Mouse (Mus musculus): Measurements from ENCODE around the gene Tmem92.
A peak's percentile ranks its signal among the peaks of the same experiment; 100 is the strongest.
"Not testable (repeated sequence)": the region's sequence is repeated elsewhere in the genome, so short reads cannot be mapped to it uniquely, and the experiment has no call there.

Tmem92 gene

GRCm38 (mm10) chr11:94782603-94783002 is at the start of gene Tmem92:
TSS of gene Tmem92 (minus strand) at chr11:94782703.
- DNase-seq (ENCODE audit: low read depth, low spot score) = no peak

GRCm38 (mm10) chr11:94828966-94829365 is 46.5 kb upstream of the Tmem92 start:
- no peak for DNase-seq (ENCODE audit: low read depth, low spot score)

- DNase-seq (ENCODE audit: low read depth, low spot score) = not testable (repeated sequence)
Observed at GRCm38 (mm10) chr11:94819427-94819826, 36.9 kb upstream of the Tmem92 start.

- DNase-seq (ENCODE audit: low read depth, low spot score) = not testable (repeated sequence)
Observed at GRCm38 (mm10) chr11:94818946-94819345, 36.4 kb upstream of the Tmem92 start.

GRCm38 (mm10) chr11:94811537-94811936 is 29.0 kb upstream of the Tmem92 start:
- not testable (repeated sequence) for DNase-seq (ENCODE audit: low read depth, low spot score)

- DNase-seq (ENCODE audit: low read depth, low spot score) = no peak
Observed at GRCm38 (mm10) chr11:94791700-94792099, 9.2 kb upstream of the Tmem92 start.

GRCm38 (mm10) chr11:94785247-94785646 is 2.7 kb upstream of the Tmem92 start:
- peak; percentile 49 for DNase-seq (ENCODE audit: low read depth, low spot score)

- DNase-seq (ENCODE audit: low read depth, low spot score) = no peak
Observed at GRCm38 (mm10) chr11:94774887-94775497, 7.5 kb downstream of the Tmem92 start.

GRCm38 (mm10) chr11:94773851-94774250 is 8.7 kb downstream of the Tmem92 start:
- DNase-seq (ENCODE audit: low read depth, low spot score) = no peak

GRCm38 (mm10) chr11:94772363-94773055 is 10.0 kb downstream of the Tmem92 start:
- no peak for DNase-seq (ENCODE audit: low read depth, low spot score)

GRCm38 (mm10) chr11:94767241-94767640 is 15.3 kb downstream of the Tmem92 start:
- DNase-seq (ENCODE audit: low read depth, low spot score) = no peak

GRCm38 (mm10) chr11:94762775-94763174 is 19.7 kb downstream of the Tmem92 start:
- DNase-seq (ENCODE audit: low read depth, low spot score) = no peak

- DNase-seq (ENCODE audit: low read depth, low spot score) = no peak
Observed at GRCm38 (mm10) chr11:94762281-94762680, 20.2 kb downstream of the Tmem92 start.

- no peak for DNase-seq (ENCODE audit: low read depth, low spot score)
Observed at GRCm38 (mm10) chr11:94760799-94761198, 21.7 kb downstream of the Tmem92 start.

GRCm38 (mm10) chr11:94760364-94760763 is 22.1 kb downstream of the Tmem92 start:
- no peak for DNase-seq (ENCODE audit: low read depth, low spot score)

GRCm38 (mm10) chr11:94759916-94760315 is 22.6 kb downstream of the Tmem92 start:
- DNase-seq (ENCODE audit: low read depth, low spot score) = no peak

GRCm38 (mm10) chr11:94752946-94753713 is 29.4 kb downstream of the Tmem92 start:
- peak; percentile 13 for DNase-seq (ENCODE audit: low read depth, low spot score)

GRCm38 (mm10) chr11:94741732-94742272 is 40.7 kb downstream of the Tmem92 start, which contains the start of gene Cdc34b:
TSS of gene Cdc34b (plus strand) at chr11:94741782.
- no peak for DNase-seq (ENCODE audit: low read depth, low spot score)

- no peak for DNase-seq (ENCODE audit: low read depth, low spot score)
Observed at GRCm38 (mm10) chr11:94735746-94736145, 46.8 kb downstream of the Tmem92 start.

- peak; percentile 41 for DNase-seq (ENCODE audit: low read depth, low spot score)
Observed at GRCm38 (mm10) chr11:94732773-94733172, 49.7 kb downstream of the Tmem92 start.

GRCm38 (mm10) chr11:94731229-94731628 is 51.3 kb downstream of the Tmem92 start:
- DNase-seq (ENCODE audit: low read depth, low spot score) = no peak

GRCm38 (mm10) chr11:94730261-94730660 is 52.2 kb downstream of the Tmem92 start:
- DNase-seq (ENCODE audit: low read depth, low spot score) = peak; percentile 59
